Mouse (Mus musculus): ENCODE measurements around the gene Cldn15. TPM values are rescaled to one million over a fixed set of nuclear protein-coding genes. Genes with fewer than 3 reads are reported as not detected.

The Cldn15 gene
- polyA plus RNA-seq, 1 experiment from 2014 or later, result 11.9 TPM

- ATAC-seq (replicated peaks; ENCODE audit: low FRiP score, low read depth) (no peak), DNase-seq (ENCODE audit: low spot score) (no peak)
- 0 out of 2 replicates have a peak, but pooled peaks cover 2% of the 10 kb centered on the region for H3K4me1 ChIP-seq (replicated peaks; ENCODE audit: insufficient read depth, low read length)
- TF ChIP-seq CTCF (IDR thresholded peaks at IDR 0.05; ENCODE audit: low read depth), result no peak
- no peaks in the 10 kb centered on the region for H3K9me3 ChIP-seq (replicated peaks; ENCODE audit: low read length)
- H3K36me3 ChIP-seq (ENCODE audit: insufficient read depth, low read length), result no peaks in the 10 kb centered on the region
- H3K27ac ChIP-seq, result no peak overlapping the region
- no peak overlapping the region for H3K9ac ChIP-seq (ENCODE audit: low read depth, low read length)
- WGBS, result 55% methylated on average over 3 of the region's 3 CpGs
- H3K4me2 ChIP-seq (ENCODE audit: low read length), result no peak overlapping the region
- no peak overlapping the region for H3K4me3 ChIP-seq (replicated peaks; ENCODE audit: low read depth, low read length)
- H3K27me3 ChIP-seq (ENCODE audit: insufficient read depth, low read length), result peaks cover 42% of the 10 kb centered on the region
Observed at GRCm38 (mm10) chr5:137024318-137024717, 57.9 kb downstream of the Cldn15 start.

GRCm38 (mm10) chr5:137025132-137025531, 58.7 kb downstream of the Cldn15 start:
- Histone ChIP-seq H3K4me3 (replicated peaks; ENCODE audit: low read depth, low read length) (no peak overlapping the region), H3K9me3 (replicated peaks; ENCODE audit: low read length) (no peaks in the 10 kb centered on the region), H3K27ac (no peak overlapping the region), H3K9ac (ENCODE audit: low read depth, low read length) (no peak overlapping the region), H3K4me2 (ENCODE audit: low read length) (peak overlapping the region; percentile 13; the same call in 1 of the 2 replicates), H3K27me3 (ENCODE audit: insufficient read depth, low read length) (peaks cover 47% of the 10 kb centered on the region), H3K36me3 (ENCODE audit: insufficient read depth, low read length) (no peaks in the 10 kb centered on the region), H3K4me1 (replicated peaks; ENCODE audit: insufficient read depth, low read length) (0 out of 2 replicates have a peak, but pooled peaks cover 7% of the 10 kb centered on the region)
- peak; percentile 97 for TF ChIP-seq CTCF (IDR thresholded peaks at IDR 0.05; ENCODE audit: low read depth)
- peak; percentile 71 for DNase-seq (ENCODE audit: low spot score)
- ATAC-seq (replicated peaks; ENCODE audit: low FRiP score, low read depth), result no peak
- WGBS, result under 1% methylated on average over 23 of the region's 23 CpGs

MicroRNA genes within 50 kb of the gene (microRNA counts, 519-probe panel; counts per million panel counts)
- 330 counts per million, percentile 68 among the panel's probes with 10 or more counts for microRNA mmu-miR-702

Small RNAs within 50 kb of the gene (microRNA-seq; reads per million reads assigned to microRNA genes)
- gene Mir702, result 10.2 reads per million, percentile 23 among the genes with 10 or more reads in this experiment

Other genes starting within 250 kb of the Cldn15 start
- 39.1 and 47.1 TPM in 2 replicates for gene Col26a1, start 83.4 kb upstream of the Cldn15 start, polyA plus RNA-seq (2015; fragmentation: Nextera tagmentation; extraction: Ambion mirVana)
- gene Ift22, start 58.5 kb upstream of the Cldn15 start, polyA plus RNA-seq (2015; fragmentation: Nextera tagmentation; extraction: Ambion mirVana), result 74.4 and 75.8 TPM in 2 replicates
- 362 and 384 TPM in 2 replicates for gene Fis1, start 13.3 kb upstream of the Cldn15 start, polyA plus RNA-seq (2015; fragmentation: Nextera tagmentation; extraction: Ambion mirVana)
- 30.6 and 32.0 TPM in 2 replicates for gene Plod3, start 20.4 kb downstream of the Cldn15 start, polyA plus RNA-seq (2015; fragmentation: Nextera tagmentation; extraction: Ambion mirVana)
- gene Znhit1, start 21.4 kb downstream of the Cldn15 start, polyA plus RNA-seq (2015; fragmentation: Nextera tagmentation; extraction: Ambion mirVana), result 86.5 and 91.1 TPM in 2 replicates
- gene Vgf, start 59.8 kb downstream of the Cldn15 start, polyA plus RNA-seq (2015; fragmentation: Nextera tagmentation; extraction: Ambion mirVana), result 0.21 and 0.42 TPM in 2 replicates
- 160 and 172 TPM in 2 replicates for gene Ap1s1, start 79.5 kb downstream of the Cldn15 start, polyA plus RNA-seq (2015; fragmentation: Nextera tagmentation; extraction: Ambion mirVana)
- gene Serpine1, start 105.7 kb downstream of the Cldn15 start, polyA plus RNA-seq (2015; fragmentation: Nextera tagmentation; extraction: Ambion mirVana), result 0.05 and 0.13 TPM in 2 replicates
- 7.9 and 9.2 TPM in 2 replicates for gene Trim56, start 149.6 kb downstream of the Cldn15 start, polyA plus RNA-seq (2015; fragmentation: Nextera tagmentation; extraction: Ambion mirVana)
- gene Muc3, start 182.7 kb downstream of the Cldn15 start, polyA plus RNA-seq (2015; fragmentation: Nextera tagmentation; extraction: Ambion mirVana), result 0.24 TPM in 2 replicates
- gene Muc3a, start 245.8 kb downstream of the Cldn15 start, polyA plus RNA-seq (2015; fragmentation: Nextera tagmentation; extraction: Ambion mirVana), result 0.09 and 0.13 TPM in 2 replicates